Mouse (Mus musculus) intestine, embryonic 15.5 days (tissue): ENCODE measurements around the gene Atp5g3. TPM values are rescaled to one million over a fixed set of nuclear protein-coding genes. Genes with fewer than 3 reads are reported as not detected.

Source experiments
- ATAC-seq: fragments of 200-750 bp; cut with Nextera tagmentation; 2 replicates; pipeline ENCODE4 v1.8.0; 2017; ENCODE audit warnings: moderate TSS enrichment, moderate library complexity
- H3K27ac ChIP-seq: fragments of 300-500 bp; sonication (generic); 2 replicates; pipeline ENCODE4 v1.5.1; 2015; ENCODE audit warnings: mild to moderate bottlenecking, inconsistent platforms
- H3K27me3 ChIP-seq: fragments of 300-500 bp; sonication (generic); replicated peaks from 2 replicates; pipeline ENCODE4 v1.6.1; 2015; ENCODE audit warnings: inconsistent platforms
- H3K36me3 ChIP-seq: fragments of 300-500 bp; sonication (generic); 2 replicates; pipeline ENCODE4 v1.6.1; 2015; ENCODE audit warnings: inconsistent platforms
- H3K4me1 ChIP-seq: fragments of 300-500 bp; sonication (generic); replicated peaks from 2 replicates; pipeline ENCODE4 v1.6.1; 2015; ENCODE audit warnings: inconsistent platforms
- H3K4me2 ChIP-seq: fragments of 300-500 bp; sonication (generic); replicated peaks from 2 replicates; pipeline ENCODE4 v1.6.1; 2015; ENCODE audit warnings: mild to moderate bottlenecking, inconsistent platforms
- H3K4me3 ChIP-seq: fragments of 300-500 bp; sonication (generic); replicated peaks from 2 replicates; pipeline ENCODE4 v1.5.1; 2015; ENCODE audit warnings: inconsistent platforms
- H3K9ac ChIP-seq: fragments of 300-500 bp; sonication (generic); 2 replicates; pipeline ENCODE4 v1.6.1; 2015; ENCODE audit warnings: inconsistent platforms
- H3K9me3 ChIP-seq: fragments of 300-500 bp; sonication (generic); 2 replicates; pipeline ENCODE4 v1.6.1; 2016; ENCODE audit warnings: inconsistent platforms
- WGBS: fragments of 180-500 bp; shearing (Covaris S2); methylation state at CpG from one replicate; pipeline ENCODE4 v1.1.7; 2015; 5-methylcytosine and 5-hydroxymethylcytosine counted together
- polyA plus RNA-seq: library from polyadenylated mRNA; unstranded; fragments of >200 nt; fragmentation: Nextera tagmentation; extraction: Ambion mirVana; gene quantifications from 2 replicates; pipeline ENCODE4 v1.2.1, GENCODE M21; 2015

The Atp5g3 gene
- polyA plus RNA-seq = 1,647 and 1,711 TPM in 2 replicates

DNA sequence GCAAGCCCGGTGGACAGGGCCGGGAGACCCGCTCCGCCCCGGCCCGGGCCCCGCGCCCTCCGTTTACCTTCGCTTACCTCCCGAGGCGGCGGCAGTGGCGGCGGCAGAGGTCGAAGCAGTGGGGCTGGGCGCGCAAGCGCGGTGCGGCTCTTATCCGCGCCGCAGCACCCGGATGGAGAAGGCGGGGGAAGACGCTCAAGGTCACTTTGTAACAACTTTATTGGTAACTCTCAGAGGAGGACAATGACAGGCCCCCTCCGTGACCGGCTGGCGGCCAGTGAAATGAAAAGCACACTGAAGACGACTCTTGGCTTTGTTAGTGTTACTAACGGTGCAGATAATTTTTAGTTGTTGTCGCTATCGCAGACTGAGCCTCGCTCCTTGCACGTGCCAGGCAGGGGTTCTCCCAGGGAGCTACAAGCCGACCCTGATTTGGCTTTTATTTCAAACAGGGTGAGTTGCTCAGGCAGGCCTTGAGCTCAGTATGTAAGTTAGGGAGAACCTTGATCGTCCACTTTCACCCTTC is at the start of gene Atp5g3:
Atp5g3 (minus strand) TSS at position 152 of the 526 bp plus-strand sequence.
- peak; percentile 95 for ATAC-seq
- peak within 1 kb of the TSS; percentile 92 for H3K4me3 ChIP-seq

DNA sequence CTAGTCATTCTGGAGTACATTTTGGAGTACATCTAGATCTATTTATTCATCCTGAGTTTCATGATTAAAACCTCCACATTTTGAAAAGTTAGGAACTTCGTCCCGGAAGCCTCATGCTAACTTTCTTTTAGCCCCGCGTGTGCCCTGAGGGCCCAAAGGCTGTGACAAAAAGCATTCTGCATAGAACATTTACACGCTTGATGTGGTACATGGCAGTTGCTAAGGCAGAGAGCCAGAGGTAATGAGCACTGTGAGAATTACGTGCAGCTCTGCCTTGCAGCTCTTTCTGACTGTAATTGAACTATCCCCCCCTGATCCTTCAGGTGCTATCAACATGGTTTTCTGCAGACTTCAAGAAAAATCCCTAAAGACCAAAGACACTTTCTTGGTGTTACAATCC is 47.2 kb upstream of the Atp5g3 start:
- H3K4me1 ChIP-seq = no peaks in the 10 kb centered on the region
- no peak overlapping the region for H3K4me2 ChIP-seq
- no peak overlapping the region for H3K9ac ChIP-seq
- WGBS = 88% methylated on average over 6 of the region's 6 CpGs
- no peaks in the 10 kb centered on the region for H3K27me3 ChIP-seq
- H3K4me3 ChIP-seq = no peak overlapping the region
- no peaks in the 10 kb centered on the region for H3K36me3 ChIP-seq
- no peaks in the 10 kb centered on the region for H3K9me3 ChIP-seq
- H3K27ac ChIP-seq = no peak overlapping the region
- no peak for ATAC-seq

More for the DNA sequence above, at the start of gene Atp5g3:
- Histone ChIP-seq H3K4me1 (0 out of 2 replicates have a peak, but pooled peaks cover 3% of the 10 kb centered on the region), H3K9ac (peak within 1 kb of the TSS; percentile 100), H3K27me3 (no peaks in the 10 kb centered on the region), H3K36me3 (peaks cover 23% of the 10 kb centered on the region), H3K9me3 (no peaks in the 10 kb centered on the region), H3K27ac (peak within 1 kb of the TSS; percentile 93), H3K4me2 (peak within 1 kb of the TSS; percentile 66)
- under 1% methylated on average over 38 of the region's 38 CpGs for WGBS

DNA sequence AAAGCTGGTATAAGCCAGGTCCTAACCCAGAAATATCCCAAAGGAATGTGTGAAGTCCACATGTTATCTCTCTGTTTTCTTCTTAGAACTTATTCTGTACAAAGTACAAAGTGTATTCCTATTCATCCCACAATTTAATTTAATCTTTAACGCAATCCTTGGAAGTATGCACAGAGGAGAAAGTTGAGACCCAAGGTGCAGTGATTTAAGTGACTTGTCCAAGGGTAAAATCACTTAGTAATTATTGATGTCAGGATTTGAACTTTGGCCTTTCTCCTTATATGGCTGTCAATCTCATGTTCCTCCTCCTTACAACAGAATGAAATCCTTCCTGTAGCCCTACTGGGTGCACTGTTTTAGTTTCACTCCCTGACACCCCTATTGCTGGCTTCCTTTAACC is 42.5 kb upstream of the Atp5g3 start:
- no peak overlapping the region for H3K4me2 ChIP-seq
- no peak overlapping the region for H3K9ac ChIP-seq
- no peak overlapping the region for H3K27ac ChIP-seq
- 80% methylated on average over 1 of the region's 1 CpGs for whole genome bisulfite sequencing
- no peaks in the 10 kb centered on the region for H3K36me3 ChIP-seq
- 0 out of 2 replicates have a peak, but pooled peaks cover 4% of the 10 kb centered on the region for H3K4me1 ChIP-seq
- H3K27me3 ChIP-seq = no peaks in the 10 kb centered on the region
- no peaks in the 10 kb centered on the region for H3K9me3 ChIP-seq
- no peak overlapping the region for H3K4me3 ChIP-seq
- ATAC-seq = peak; percentile 43; the same call in 1 of the 2 replicates

DNA sequence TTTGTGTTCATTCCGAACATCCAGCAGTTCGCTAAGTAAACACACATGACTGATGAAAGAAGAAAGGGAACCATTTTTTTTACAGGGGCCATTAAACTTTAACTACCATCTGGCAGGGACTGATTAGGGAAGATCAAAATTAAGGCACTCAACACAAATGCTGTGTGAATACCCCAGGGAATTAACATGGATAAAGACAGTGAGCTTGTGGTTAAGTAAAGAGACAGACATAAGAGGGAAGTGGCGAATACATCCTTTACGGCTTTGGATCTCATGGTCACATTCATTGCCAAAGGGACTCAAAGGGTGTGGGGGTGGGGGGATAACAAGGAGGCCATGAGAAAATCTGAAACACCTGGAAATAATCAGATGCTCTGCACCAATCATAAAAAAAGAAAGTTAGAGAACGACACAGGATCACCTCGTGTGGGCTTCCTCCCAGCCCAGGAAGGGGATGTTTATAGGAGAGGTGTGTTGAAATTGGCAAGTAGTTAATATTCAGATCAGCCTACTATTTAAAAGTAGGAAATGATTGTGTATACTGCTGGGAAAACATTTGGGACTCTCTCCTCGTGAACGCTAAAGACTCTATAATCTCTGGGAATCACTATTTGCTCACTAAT is 41.6 kb upstream of the Atp5g3 start:
- no peak overlapping the region for H3K4me2 ChIP-seq
- 33% methylated on average over 8 of the region's 8 CpGs for WGBS

DNA sequence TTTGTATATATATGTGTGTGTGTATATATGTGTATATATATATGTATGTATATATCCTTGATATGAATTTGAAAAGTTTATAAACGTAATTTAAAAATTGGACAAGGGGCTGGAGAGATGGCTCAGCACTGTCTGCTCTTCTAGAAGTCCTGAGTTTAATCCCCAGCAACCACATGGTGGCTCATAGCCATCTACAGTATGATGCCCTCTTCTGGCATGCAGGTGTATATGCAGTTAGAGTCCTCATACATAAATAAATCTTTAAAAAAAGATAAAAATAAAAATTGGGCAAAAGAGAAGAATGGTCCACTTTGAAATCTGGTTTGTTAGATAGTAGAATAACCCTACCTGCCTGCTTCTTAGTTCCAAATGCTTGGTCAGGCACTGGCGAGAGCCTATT is 36.2 kb upstream of the Atp5g3 start:
- Histone ChIP-seq H3K4me3 (no peak overlapping the region), H3K27me3 (no peaks in the 10 kb centered on the region), H3K9me3 (no peaks in the 10 kb centered on the region), H3K36me3 (no peaks in the 10 kb centered on the region), H3K4me1 (no peaks in the 10 kb centered on the region), H3K9ac (no peak overlapping the region), H3K4me2 (no peak overlapping the region), H3K27ac (no peak overlapping the region)
- 91% methylated on average over 2 of the region's 2 CpGs for WGBS
- ATAC-seq = no peak

More for the DNA sequence above, 41.6 kb upstream of the Atp5g3 start:
- Histone ChIP-seq H3K27ac (no peak overlapping the region), H3K9me3 (no peaks in the 10 kb centered on the region), H3K27me3 (no peaks in the 10 kb centered on the region), H3K36me3 (no peaks in the 10 kb centered on the region), H3K4me3 (no peak overlapping the region), H3K4me1 (0 out of 2 replicates have a peak, but pooled peaks cover 4% of the 10 kb centered on the region), H3K9ac (no peak overlapping the region)
- no peak for ATAC-seq

DNA sequence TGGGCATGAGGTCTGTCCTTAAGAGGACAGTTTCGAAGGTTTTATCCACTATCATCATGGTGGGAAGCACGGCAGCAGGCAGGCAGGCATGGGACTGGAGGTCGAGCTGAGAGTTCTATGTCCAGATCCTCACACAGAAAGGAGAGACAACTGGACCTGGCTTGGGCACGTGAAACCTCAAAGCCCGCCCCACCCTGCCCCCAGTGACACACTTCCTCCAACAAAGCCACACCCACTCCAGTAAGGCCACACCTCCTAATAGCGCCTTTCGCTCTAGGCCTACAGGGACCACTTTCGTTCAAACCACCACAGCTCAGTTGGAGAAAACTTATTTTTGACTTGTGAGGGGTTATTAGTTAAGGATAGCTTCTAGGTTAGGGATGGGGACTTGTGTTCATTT is 32.6 kb upstream of the Atp5g3 start:
- Histone ChIP-seq H3K9me3 (no peaks in the 10 kb centered on the region), H3K4me2 (no peak overlapping the region), H3K27ac (no peak overlapping the region), H3K36me3 (no peaks in the 10 kb centered on the region), H3K4me1 (no peaks in the 10 kb centered on the region), H3K27me3 (no peaks in the 10 kb centered on the region), H3K4me3 (no peak overlapping the region), H3K9ac (no peak overlapping the region)
- 92% methylated on average over 8 of the region's 8 CpGs for WGBS
- no peak for ATAC-seq

DNA sequence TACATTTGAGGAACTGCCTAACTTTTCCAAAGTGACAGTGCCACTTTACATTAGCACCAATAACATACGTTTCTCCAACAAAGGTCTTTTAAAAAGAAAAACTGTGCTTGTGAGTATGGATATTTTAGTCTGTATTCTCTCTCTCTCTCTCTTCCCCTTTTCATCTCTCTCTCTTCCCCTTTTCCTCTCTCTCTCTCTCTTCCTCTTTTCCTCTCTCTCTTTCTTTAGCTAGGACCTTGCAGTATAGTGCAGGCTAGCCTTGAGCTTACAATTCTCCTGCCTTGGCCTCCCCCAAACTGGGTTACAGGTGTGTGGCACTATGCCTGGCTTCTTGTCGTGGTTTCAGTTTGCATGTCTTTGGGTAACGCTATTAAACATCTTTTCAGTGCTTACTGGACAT is 31.7 kb upstream of the Atp5g3 start:
- H3K4me3 ChIP-seq = no peak overlapping the region
- H3K4me2 ChIP-seq = no peak overlapping the region
- H3K27me3 ChIP-seq = no peaks in the 10 kb centered on the region
- H3K9ac ChIP-seq = no peak overlapping the region
- ATAC-seq = no peak
- H3K27ac ChIP-seq = no peak overlapping the region
- no peaks in the 10 kb centered on the region for H3K36me3 ChIP-seq
- H3K9me3 ChIP-seq = no peaks in the 10 kb centered on the region
- WGBS = 59% methylated on average over 3 of the region's 3 CpGs
- no peaks in the 10 kb centered on the region for H3K4me1 ChIP-seq

DNA sequence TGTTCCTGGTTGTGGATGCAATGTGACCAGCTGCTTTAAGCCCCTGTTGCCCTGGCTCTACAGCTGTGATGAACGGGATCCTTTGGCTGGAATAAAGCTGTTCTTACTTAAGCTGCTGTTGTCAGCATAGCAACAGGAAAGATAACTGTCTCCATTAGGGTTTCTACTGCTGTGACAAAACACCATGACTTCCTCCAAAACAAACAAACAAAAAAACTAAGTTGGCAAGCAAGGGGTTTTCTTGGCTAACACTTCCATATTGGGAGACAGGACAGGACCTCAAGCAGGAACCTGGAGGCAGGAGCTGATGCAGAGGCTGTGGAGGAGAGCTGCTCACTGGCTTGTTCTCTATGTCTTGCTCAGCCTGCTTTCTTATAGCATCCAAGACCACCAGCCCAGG is 30.2 kb upstream of the Atp5g3 start:
- Histone ChIP-seq H3K9me3 (no peaks in the 10 kb centered on the region), H3K9ac (no peak overlapping the region), H3K27me3 (no peaks in the 10 kb centered on the region), H3K4me2 (no peak overlapping the region), H3K36me3 (no peaks in the 10 kb centered on the region), H3K4me3 (no peak overlapping the region), H3K27ac (no peak overlapping the region), H3K4me1 (no peaks in the 10 kb centered on the region)
- 59% methylated on average over 1 of the region's 1 CpGs for WGBS
- ATAC-seq = no peak

DNA sequence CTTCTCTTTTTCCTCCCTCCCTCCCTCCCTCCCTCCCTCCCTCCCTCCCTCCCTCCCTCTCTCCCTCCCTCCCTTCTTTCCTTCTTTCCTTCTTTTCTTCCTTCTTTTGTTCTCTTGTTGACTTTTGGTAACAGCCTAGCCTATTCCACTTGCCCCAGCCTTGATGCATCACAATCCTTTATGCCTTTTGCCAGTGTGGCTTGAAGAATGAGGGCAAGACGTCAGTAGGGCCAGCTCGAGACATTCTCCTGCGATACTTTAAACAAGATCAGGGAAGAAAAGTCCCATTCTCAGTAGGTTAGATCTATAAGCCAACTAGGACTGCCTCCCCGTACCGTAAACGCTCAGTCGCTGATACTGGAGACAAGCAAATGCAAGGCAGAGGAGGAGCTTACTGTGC is 29.3 kb upstream of the Atp5g3 start:
- Histone ChIP-seq H3K4me3 (no peak overlapping the region), H3K9ac (no peak overlapping the region), H3K27me3 (no peaks in the 10 kb centered on the region), H3K27ac (no peak overlapping the region), H3K36me3 (no peaks in the 10 kb centered on the region), H3K4me1 (no peaks in the 10 kb centered on the region), H3K4me2 (no peak overlapping the region), H3K9me3 (no peaks in the 10 kb centered on the region)
- WGBS = 77% methylated on average over 7 of the region's 7 CpGs
- ATAC-seq = no peak

DNA sequence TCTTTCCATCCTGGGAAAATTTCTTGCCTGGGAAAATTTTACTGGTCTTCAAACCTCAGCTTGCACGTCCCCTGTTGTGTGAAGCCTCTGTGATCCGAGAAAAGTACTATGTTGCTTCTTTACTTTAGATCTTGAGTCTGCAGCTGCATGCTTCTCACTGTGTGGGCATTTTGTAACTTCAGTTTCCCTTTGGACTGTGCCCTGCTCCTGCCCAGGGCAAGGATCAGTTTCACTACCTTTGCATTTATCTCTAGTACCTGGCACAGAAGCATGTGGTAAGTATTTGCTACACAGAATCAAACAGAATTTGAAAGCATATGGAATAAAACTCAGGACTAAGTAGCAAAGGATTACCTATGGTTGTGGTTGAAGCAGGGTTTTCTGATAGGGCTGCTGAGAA is 27.8 kb upstream of the Atp5g3 start:
- no peak overlapping the region for H3K4me2 ChIP-seq
- no peaks in the 10 kb centered on the region for H3K27me3 ChIP-seq
- no peak overlapping the region for H3K4me3 ChIP-seq
- H3K27ac ChIP-seq = no peak overlapping the region
- H3K36me3 ChIP-seq = no peaks in the 10 kb centered on the region
- ATAC-seq = no peak
- H3K9ac ChIP-seq = no peak overlapping the region
- H3K9me3 ChIP-seq = no peaks in the 10 kb centered on the region
- no peaks in the 10 kb centered on the region for H3K4me1 ChIP-seq
- WGBS = 73% methylated on average over 2 of the region's 2 CpGs

DNA sequence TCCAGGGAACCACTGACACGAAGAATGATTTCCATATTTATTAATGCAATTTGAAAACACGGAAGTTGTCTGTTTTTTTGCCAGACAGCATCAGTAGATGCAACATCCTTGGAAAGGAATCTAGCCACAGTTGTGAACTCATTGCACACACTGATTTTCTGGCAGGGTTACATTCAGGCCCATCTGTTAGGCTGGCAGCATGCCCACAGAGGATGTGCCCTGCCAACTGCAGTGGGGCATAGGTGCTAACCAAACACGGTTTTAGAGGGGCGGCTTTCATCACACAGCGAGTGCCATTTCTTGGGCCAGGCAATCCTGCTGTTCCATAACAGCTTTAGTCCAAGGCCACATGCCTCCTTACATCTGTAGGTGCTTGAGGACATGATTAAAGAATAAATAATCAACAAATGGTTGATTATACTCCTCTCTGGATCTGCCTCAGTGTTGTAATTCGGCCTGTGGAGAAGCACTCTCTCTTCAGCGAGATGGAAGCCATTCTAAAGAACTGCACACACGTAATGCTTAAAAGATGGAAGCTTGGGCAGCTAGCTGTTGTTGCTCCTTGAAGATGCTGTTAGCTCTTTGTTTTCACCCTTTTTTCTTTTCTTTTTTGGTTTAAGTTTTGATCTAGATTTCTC is 21.7 kb upstream of the Atp5g3 start:
- Histone ChIP-seq H3K9me3 (no peaks in the 10 kb centered on the region), H3K36me3 (no peaks in the 10 kb centered on the region), H3K27ac (no peak overlapping the region), H3K4me3 (no peak overlapping the region), H3K4me1 (no peaks in the 10 kb centered on the region), H3K27me3 (no peaks in the 10 kb centered on the region), H3K4me2 (no peak overlapping the region), H3K9ac (no peak overlapping the region)
- ATAC-seq = no peak
- 82% methylated on average over 8 of the region's 8 CpGs for WGBS

DNA sequence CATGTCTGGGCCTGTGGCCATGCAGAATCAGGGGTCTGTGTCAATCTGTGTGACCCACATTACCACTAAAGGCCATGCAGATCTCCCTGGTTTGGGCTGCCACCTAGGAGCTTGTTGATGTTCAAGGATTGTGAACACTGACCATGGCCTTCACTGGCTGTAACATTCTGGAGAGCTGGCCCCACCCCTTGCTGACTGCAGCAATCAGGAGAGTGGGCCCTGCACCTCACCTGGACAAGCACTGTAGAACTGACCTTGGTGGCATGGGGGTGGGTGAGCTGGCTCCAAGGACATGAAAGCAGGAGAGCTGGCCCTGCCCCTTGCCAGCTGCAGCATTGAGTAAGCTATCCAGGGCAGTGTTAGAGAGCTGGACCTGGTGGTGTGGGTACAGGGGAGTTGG is 16.6 kb upstream of the Atp5g3 start:
- H3K36me3 ChIP-seq = no peaks in the 10 kb centered on the region
- no peak overlapping the region for H3K27ac ChIP-seq
- H3K4me2 ChIP-seq = no peak overlapping the region
- H3K27me3 ChIP-seq = no peaks in the 10 kb centered on the region
- no peak for ATAC-seq
- no peak overlapping the region for H3K4me3 ChIP-seq
- H3K9ac ChIP-seq = no peak overlapping the region
- no peaks in the 10 kb centered on the region for H3K9me3 ChIP-seq
- no peaks in the 10 kb centered on the region for H3K4me1 ChIP-seq

DNA sequence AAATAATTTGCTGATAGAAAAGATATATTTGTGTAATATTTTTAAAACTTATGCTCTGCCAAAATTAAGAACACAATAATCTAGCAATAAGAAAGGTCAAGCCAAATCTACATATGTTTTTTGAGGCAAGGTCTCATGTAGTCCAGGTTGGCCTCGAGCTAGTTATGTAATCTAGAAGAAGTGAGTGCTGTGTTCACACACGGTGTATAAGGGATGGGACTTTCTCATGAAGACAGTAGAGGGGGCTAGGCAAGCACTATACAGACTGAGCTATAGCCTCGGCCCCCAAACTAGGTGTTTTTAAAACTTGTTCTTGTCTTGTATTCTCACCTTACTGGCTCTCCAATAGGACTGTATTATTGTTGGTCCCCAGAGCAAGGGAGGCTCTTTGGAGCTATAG is 14.4 kb upstream of the Atp5g3 start:
- 66% methylated on average over 3 of the region's 3 CpGs for WGBS
- H3K27ac ChIP-seq = no peak overlapping the region

More for the DNA sequence above, 14.4 kb upstream of the Atp5g3 start:
- H3K27me3 ChIP-seq = no peaks in the 10 kb centered on the region
- no peak overlapping the region for H3K9ac ChIP-seq
- ATAC-seq = no peak
- H3K9me3 ChIP-seq = no peaks in the 10 kb centered on the region
- no peaks in the 10 kb centered on the region for H3K36me3 ChIP-seq
- no peak overlapping the region for H3K4me2 ChIP-seq
- H3K4me3 ChIP-seq = no peak overlapping the region
- H3K4me1 ChIP-seq = no peaks in the 10 kb centered on the region
